Mouse (Mus musculus): ENCODE measurements around the gene Pde7b. TPM values are rescaled to one million over a fixed set of nuclear protein-coding genes. Genes with fewer than 3 reads are reported as not detected.

The Pde7b gene
- polyA plus RNA-seq, 1 experiment from 2014 or later = 3.3 TPM

Other genes with a start within 250 kb of the Pde7b start
- 7.8 and 8.7 TPM in 2 replicates for gene Ahi1, start 227.5 kb upstream of the Pde7b start, polyA plus RNA-seq (2015; fragmentation: Nextera tagmentation; extraction: Ambion mirVana)

Measured in stomach, embryonic 16.5 days (tissue).